Mouse (Mus musculus) liver, postnatal 0 days (tissue): ENCODE data around the gene F12. TPM values are rescaled to one million over a fixed set of nuclear protein-coding genes. Genes with fewer than 3 reads are reported as not detected.

Experiments
- ATAC-seq: fragments of 200-750 bp; cut with Nextera tagmentation; 2 replicates; pipeline ENCODE4 v1.8.0; 2017; ENCODE audit warnings: mild to moderate bottlenecking, moderate library complexity
- DNase-seq: peaks from one replicate; pipeline ENCODE4 v3.0.0-alpha.2; 2016
- H3K27ac ChIP-seq: fragments of 300-500 bp; sonication (generic); 2 replicates; pipeline ENCODE4 v1.5.1; 2014; ENCODE audit warnings: antibody characterized with exemption, moderate library complexity, mild to moderate bottlenecking, low read depth
- H3K27me3 ChIP-seq: fragments of 300-500 bp; sonication (generic); 2 replicates; pipeline ENCODE4 v1.6.1; 2014; ENCODE audit warnings: low read length, control low read depth, mixed read lengths; ENCODE audit not compliant: insufficient read depth
- H3K36me3 ChIP-seq: fragments of 300-500 bp; sonication (generic); replicated peaks from 2 replicates; pipeline ENCODE4 v1.6.1; 2014; ENCODE audit warnings: mild to moderate bottlenecking, control low read depth, low read length, moderate library complexity, mixed read lengths; ENCODE audit not compliant: insufficient read depth
- H3K4me1 ChIP-seq: fragments of 300-500 bp; sonication (generic); 2 replicates; pipeline ENCODE4 v1.6.1; 2014; ENCODE audit warnings: antibody characterized with exemption, mild to moderate bottlenecking, control low read depth; ENCODE audit not compliant: insufficient read depth
- H3K4me2 ChIP-seq: fragments of 300-500 bp; sonication (generic); 2 replicates; pipeline ENCODE4 v1.6.1; 2014; ENCODE audit warnings: low read depth, mild to moderate bottlenecking, low read length, moderate library complexity, mixed read lengths
- H3K4me3 ChIP-seq: fragments of 300-500 bp; sonication (generic); 2 replicates; pipeline ENCODE4 v1.5.1; 2014; ENCODE audit warnings: low read depth, low read length
- H3K9ac ChIP-seq: fragments of 300-500 bp; sonication (generic); replicated peaks from 2 replicates; pipeline ENCODE4 v1.6.1; 2014; ENCODE audit warnings: mild to moderate bottlenecking, moderate library complexity
- H3K9me3 ChIP-seq: fragments of 300-500 bp; sonication (generic); 2 replicates; pipeline ENCODE4 v1.6.1; 2016; ENCODE audit warnings: mild to moderate bottlenecking, control low read depth, low read length, mixed read lengths
- CTCF ChIP-seq: sonication (generic); IDR thresholded peaks from 2 replicates; pipeline ENCODE4 v1.5.1; 2016; ENCODE audit warnings: antibody characterized with exemption, low read depth
- EP300 ChIP-seq: IDR thresholded peaks from 2 replicates; pipeline ENCODE4 v1.6.1; 2016; ENCODE audit warnings: antibody characterized with exemption, low read depth, mild to moderate bottlenecking
- WGBS: fragments of 180-500 bp; shearing (Covaris S2); extraction: QIAGEN DNeasy Blood & Tissue Kit; methylation state at CpG from one replicate; pipeline ENCODE4 v1.1.7; 2014; ENCODE audit not compliant: insufficient replicate concordance; 5-methylcytosine and 5-hydroxymethylcytosine counted together
- polyA plus RNA-seq: library from polyadenylated mRNA; unstranded; fragments of >200 nt; fragmentation: Nextera tagmentation; extraction: Ambion mirVana; gene quantifications from 2 replicates; pipeline ENCODE4 v1.2.1, GENCODE M21; 2015

The F12 gene
- 403 and 418 TPM in 2 replicates for polyA plus RNA-seq

GRCm38 (mm10) chr13:55426613-55427012 lies at the start of gene F12:
TSS of gene F12 (minus strand) at chr13:55426793.
- Histone ChIP-seq H3K27me3 (peaks cover 5% of the 10 kb centered on the region), H3K9ac (peak within 1 kb of the TSS; percentile 59), H3K4me3 (peak within 1 kb of the TSS; percentile 45), H3K4me1 (peaks cover 20% of the 10 kb centered on the region), H3K4me2 (peak within 1 kb of the TSS; percentile 55), H3K36me3 (no peaks in the 10 kb centered on the region), H3K9me3 (no peaks in the 10 kb centered on the region), H3K27ac (peak within 1 kb of the TSS; percentile 77)
- DNase-seq (peak; percentile 55), ATAC-seq (peak; percentile 43; the same call in 1 of the 2 replicates)
- TF ChIP-seq EP300 (no peak), CTCF (no peak)
- 70% methylated on average over 10 of the region's 10 CpGs for WGBS

- Histone ChIP-seq H3K9me3 (no peaks in the 10 kb centered on the region), H3K4me1 (peaks cover 25% of the 10 kb centered on the region), H3K9ac (no peak overlapping the region), H3K4me2 (no peak overlapping the region), H3K27ac (no peak overlapping the region), H3K4me3 (no peak overlapping the region), H3K36me3 (no peaks in the 10 kb centered on the region), H3K27me3 (peaks cover 32% of the 10 kb centered on the region)
- TF ChIP-seq CTCF = no peak
- DNase-seq = no peak
- 81% methylated on average over 8 of the region's 8 CpGs for WGBS
- no peak for ATAC-seq
Measured at GRCm38 (mm10) chr13:55476256-55476655, 49.7 kb upstream of the F12 start.

GRCm38 (mm10) chr13:55475750-55476149 lies 49.2 kb upstream of the F12 start:
- H3K27ac ChIP-seq = no peak overlapping the region
- no peak for ATAC-seq
- TF ChIP-seq CTCF (no peak), EP300 (no peak)
- H3K9me3 ChIP-seq = no peaks in the 10 kb centered on the region
- peaks cover 30% of the 10 kb centered on the region for H3K4me1 ChIP-seq
- no peak for DNase-seq
- no peak overlapping the region for H3K9ac ChIP-seq
- WGBS = 80% methylated on average over 5 of the region's 5 CpGs
- peaks cover 37% of the 10 kb centered on the region for H3K27me3 ChIP-seq
- H3K4me2 ChIP-seq = no peak overlapping the region
- no peaks in the 10 kb centered on the region for H3K36me3 ChIP-seq
- H3K4me3 ChIP-seq = no peak overlapping the region

GRCm38 (mm10) chr13:55474621-55475069 lies 48.1 kb upstream of the F12 start:
- Histone ChIP-seq H3K36me3 (no peaks in the 10 kb centered on the region), H3K27ac (no peak overlapping the region), H3K9ac (no peak overlapping the region), H3K27me3 (peaks cover 46% of the 10 kb centered on the region), H3K4me1 (peaks cover 30% of the 10 kb centered on the region), H3K9me3 (no peaks in the 10 kb centered on the region), H3K4me3 (no peak overlapping the region), H3K4me2 (no peak overlapping the region)
- 51% methylated on average over 5 of the region's 5 CpGs for WGBS
- ATAC-seq = no peak
- DNase-seq = no peak
- TF ChIP-seq EP300 (no peak), CTCF (no peak)

- no peaks in the 10 kb centered on the region for H3K9me3 ChIP-seq
- peaks cover 28% of the 10 kb centered on the region for H3K4me1 ChIP-seq
- DNase-seq (no peak), ATAC-seq (no peak)
- peaks cover 46% of the 10 kb centered on the region for H3K27me3 ChIP-seq
- WGBS = 66% methylated on average over 11 of the region's 11 CpGs
- TF ChIP-seq CTCF = peak; percentile 18; the same call in 1 of the 2 replicates
- no peak for TF ChIP-seq EP300
- H3K9ac ChIP-seq = no peak overlapping the region
- no peak overlapping the region for H3K4me3 ChIP-seq
- H3K27ac ChIP-seq = no peak overlapping the region
- no peaks in the 10 kb centered on the region for H3K36me3 ChIP-seq
- no peak overlapping the region for H3K4me2 ChIP-seq
Measured at GRCm38 (mm10) chr13:55473961-55474360, 47.4 kb upstream of the F12 start.

GRCm38 (mm10) chr13:55473076-55473831 lies 46.7 kb upstream of the F12 start:
- TF ChIP-seq CTCF (peak; percentile 30), EP300 (no peak)

More at GRCm38 (mm10) chr13:55473076-55473831, 46.7 kb upstream of the F12 start:
- Histone ChIP-seq H3K4me3 (peak overlapping the region; percentile 62), H3K4me1 (peaks cover 24% of the 10 kb centered on the region), H3K27ac (no peak overlapping the region), H3K9ac (peak overlapping the region; percentile 57), H3K27me3 (peaks cover 46% of the 10 kb centered on the region), H3K9me3 (no peaks in the 10 kb centered on the region), H3K4me2 (peak overlapping the region; percentile 96), H3K36me3 (no peaks in the 10 kb centered on the region)
- DNase-seq (no peak), ATAC-seq (no peak)
- 28% methylated on average over 18 of the region's 18 CpGs for WGBS
